Mouse (Mus musculus): Measurements from ENCODE around the gene Trpv2.
A peak's percentile ranks its signal among the peaks of the same experiment; 100 is the strongest.

Gene Trpv2

GRCm38 (mm10) chr11:62604123-62604706 lies 29.9 kb downstream of the Trpv2 start:
- no peak for DNase-seq (ENCODE audit: low spot score in 2 of 2)

- no peak for DNase-seq (ENCODE audit: low spot score in 2 of 2)
These were observed 30.8 kb downstream of the Trpv2 start for GRCm38 (mm10) chr11:62604886-62605618.

- DNase-seq (ENCODE audit: low spot score in 2 of 2): no peak
These were observed 31.5 kb downstream of the Trpv2 start for GRCm38 (mm10) chr11:62605619-62606298.

GRCm38 (mm10) chr11:62606299-62607169 lies 32.2 kb downstream of the Trpv2 start:
- no peak for DNase-seq (ENCODE audit: low spot score in 2 of 2)

- no peak for DNase-seq (ENCODE audit: low spot score in 2 of 2)
These were observed 33.1 kb downstream of the Trpv2 start for GRCm38 (mm10) chr11:62607170-62607951.

GRCm38 (mm10) chr11:62607952-62608201 lies 33.6 kb downstream of the Trpv2 start:
- DNase-seq (ENCODE audit: low spot score in 2 of 2): no peak

- no peak for DNase-seq (ENCODE audit: low spot score in 2 of 2)
These were observed 34.8 kb downstream of the Trpv2 start for GRCm38 (mm10) chr11:62608826-62609675.

GRCm38 (mm10) chr11:62610304-62610703 lies 36.0 kb downstream of the Trpv2 start:
- DNase-seq (ENCODE audit: low spot score in 2 of 2): no peak

- no peak for DNase-seq (ENCODE audit: low spot score in 2 of 2)
These were observed 38.3 kb downstream of the Trpv2 start for GRCm38 (mm10) chr11:62612604-62613003.

GRCm38 (mm10) chr11:62613657-62614365 lies 39.5 kb downstream of the Trpv2 start:
- DNase-seq (ENCODE audit: low spot score in 2 of 2): peak; percentile 74 to 84

GRCm38 (mm10) chr11:62614876-62615410 lies 40.7 kb downstream of the Trpv2 start:
- no peak for DNase-seq (ENCODE audit: low spot score in 2 of 2)

- DNase-seq (ENCODE audit: low spot score in 2 of 2): no peak
These were observed 41.2 kb downstream of the Trpv2 start for GRCm38 (mm10) chr11:62615456-62615855.

GRCm38 (mm10) chr11:62621079-62621478 lies 46.8 kb downstream of the Trpv2 start:
- no peak for DNase-seq (ENCODE audit: low spot score in 2 of 2)

- DNase-seq (ENCODE audit: low spot score in 2 of 2): no peak
These were observed 47.4 kb downstream of the Trpv2 start for GRCm38 (mm10) chr11:62621586-62622283.

- DNase-seq (ENCODE audit: low spot score in 2 of 2): no peak
These were observed 48.6 kb downstream of the Trpv2 start for GRCm38 (mm10) chr11:62622850-62623249.

- no peak for DNase-seq (ENCODE audit: low spot score in 2 of 2)
These were observed 50.3 kb downstream of the Trpv2 start for GRCm38 (mm10) chr11:62624341-62625291.

GRCm38 (mm10) chr11:62629352-62630224 lies 55.3 kb downstream of the Trpv2 start:
- DNase-seq (ENCODE audit: low spot score in 2 of 2): no peak

Data from urinary bladder, adult 18-20 months (tissue).